Mouse (Mus musculus) B cell, adult 2 months (primary cell): Measurements from ENCODE around the gene Gad2.
"Not testable (repeated sequence)": the region's sequence is repeated elsewhere in the genome, so short reads cannot be mapped to it uniquely, and the experiment has no call there.

Source experiments
- DNase-seq, 2 experiments: peaks; one replicate each; pipeline ENCODE4 v3.0.0; 2022

The Gad2 gene

DNA sequence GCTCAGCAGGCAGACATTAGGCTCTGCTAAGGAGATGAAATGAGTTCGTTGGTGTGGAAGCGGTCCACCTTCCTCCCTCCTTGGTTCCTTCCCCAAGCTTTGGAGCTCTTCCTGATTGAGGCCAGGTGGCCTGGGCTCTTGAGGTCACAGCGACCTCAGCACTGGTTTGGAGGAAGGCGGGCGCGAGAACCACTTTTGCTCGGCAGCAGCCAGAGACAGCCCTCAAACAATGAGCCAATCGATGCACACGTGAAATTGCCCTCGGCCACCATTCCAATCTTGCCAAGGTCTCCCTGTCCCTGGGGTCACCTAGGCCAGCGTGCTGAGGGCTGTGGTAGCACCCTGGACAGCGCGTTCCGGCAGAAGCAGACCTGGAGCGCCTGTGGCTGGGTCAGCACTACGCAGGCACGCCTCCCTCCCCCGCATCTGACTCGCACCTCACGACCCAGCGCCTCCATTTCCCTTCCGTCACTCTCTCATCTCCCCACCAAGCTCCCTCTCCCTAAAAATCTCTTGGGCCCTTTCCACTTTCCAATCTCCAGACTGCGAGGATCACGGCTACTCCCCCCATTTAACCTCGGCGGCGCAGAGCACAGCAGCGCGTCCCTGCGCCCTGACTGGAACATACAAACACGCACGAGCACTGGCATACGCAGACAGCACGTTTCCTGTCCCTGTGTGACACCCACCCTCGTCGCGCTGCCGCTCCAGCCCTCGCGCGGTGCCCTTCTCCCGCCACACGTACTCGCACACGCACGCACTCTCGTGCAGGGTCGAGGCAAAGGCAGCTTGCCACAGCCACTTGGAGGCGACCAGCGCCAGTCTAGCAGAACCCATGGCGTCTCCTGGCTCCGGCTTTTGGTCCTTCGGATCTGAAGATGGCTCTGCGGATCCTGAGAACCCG is at the start of gene Gad2:
Gene Gad2 (plus strand): TSS at position 378 of the 904 bp plus-strand sequence.
- DNase-seq: no peak

DNA sequence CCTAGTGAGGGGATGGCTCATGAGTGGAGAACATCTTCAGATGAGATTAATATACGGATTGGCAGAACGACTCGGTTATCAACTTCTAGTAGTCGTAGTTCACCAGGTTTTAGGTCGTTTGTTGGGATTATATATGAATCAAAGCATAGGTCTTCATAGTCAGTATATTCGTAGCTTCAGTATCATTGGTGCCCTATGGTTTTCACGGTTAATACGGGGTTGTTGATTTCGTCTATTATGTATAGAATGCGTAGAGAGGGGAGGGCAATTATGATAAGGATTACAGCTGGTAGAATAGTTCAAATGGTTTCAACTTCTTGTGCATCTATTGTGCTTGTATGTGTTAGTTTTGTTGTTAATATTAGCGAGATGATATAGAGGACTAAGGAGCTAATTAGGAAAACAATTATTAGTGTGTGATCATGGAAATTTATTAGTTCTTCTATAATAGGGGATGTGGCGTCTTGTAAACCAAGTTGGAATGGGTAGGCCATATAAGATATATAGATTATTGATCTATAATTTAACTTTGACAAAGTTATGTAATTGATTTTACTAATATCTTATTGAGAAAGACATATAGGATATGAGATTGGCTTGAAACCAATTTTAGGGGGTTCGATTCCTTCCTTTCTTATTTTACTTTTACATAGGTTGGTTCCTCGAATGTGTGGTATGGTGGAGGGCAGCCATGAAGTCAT is 34.4 kb upstream of the Gad2 start:
- not testable (repeated sequence) for DNase-seq

- not testable (repeated sequence) for DNase-seq
Measured at GRCm38 (mm10) chr2:22588170-22588541, 33.8 kb upstream of the Gad2 start.

GRCm38 (mm10) chr2:22588673-22589381 is 33.2 kb upstream of the Gad2 start:
- not testable (repeated sequence) for DNase-seq

DNA sequence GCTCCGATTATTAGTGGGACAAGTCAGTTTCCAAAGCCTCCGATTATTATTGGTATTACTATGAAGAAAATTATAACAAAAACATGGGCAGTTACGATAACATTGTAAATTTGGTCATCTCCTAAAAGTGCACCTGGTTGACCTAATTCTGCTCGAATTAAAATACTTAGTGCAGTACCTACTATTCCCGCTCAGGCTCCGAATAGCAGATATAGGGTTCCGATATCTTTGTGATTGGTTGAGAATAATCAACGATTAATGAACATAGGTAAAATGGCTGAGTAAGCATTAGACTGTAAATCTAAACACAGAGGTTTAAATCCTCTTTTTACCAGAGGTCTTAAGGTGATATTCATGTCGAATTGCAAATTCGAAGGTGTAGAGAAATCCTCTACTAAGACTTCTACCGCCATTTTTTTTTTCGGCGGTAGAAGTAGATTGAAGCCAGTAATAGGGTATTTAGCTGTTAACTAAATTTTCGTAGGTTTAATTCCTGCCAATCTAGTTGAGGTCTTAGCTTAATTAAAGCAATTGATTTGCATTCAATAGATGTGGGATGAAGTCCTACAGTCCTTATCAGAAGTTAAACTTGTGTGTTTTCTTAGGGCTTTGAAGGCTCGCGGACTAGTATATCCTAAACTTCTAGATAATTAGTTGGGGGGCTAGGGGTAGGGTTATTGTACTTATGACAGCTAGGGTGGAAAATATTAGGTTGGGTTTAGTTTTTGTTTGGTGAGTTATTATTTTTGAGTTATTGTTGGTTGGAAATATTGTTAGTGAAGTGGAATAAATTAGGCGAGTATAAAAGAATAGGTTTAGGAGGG is 32.4 kb upstream of the Gad2 start:
- DNase-seq: not testable (repeated sequence)

DNA sequence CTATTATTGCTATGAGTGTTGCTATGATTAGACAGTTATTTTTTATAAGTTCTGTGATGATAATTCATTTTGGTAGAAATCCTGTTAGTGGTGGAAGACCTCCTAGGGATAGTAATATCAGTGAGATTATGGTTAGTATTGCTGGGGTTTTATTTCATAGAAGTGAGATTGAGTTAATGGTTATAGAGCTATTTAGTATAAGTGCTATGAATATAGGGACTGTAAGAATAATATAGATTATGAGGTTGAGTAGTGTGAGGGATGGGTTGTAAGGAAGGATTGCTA is 31.9 kb upstream of the Gad2 start:
- DNase-seq: no peak

- DNase-seq: no peak
Measured at GRCm38 (mm10) chr2:22617951-22618350, 4.1 kb upstream of the Gad2 start.

DNA sequence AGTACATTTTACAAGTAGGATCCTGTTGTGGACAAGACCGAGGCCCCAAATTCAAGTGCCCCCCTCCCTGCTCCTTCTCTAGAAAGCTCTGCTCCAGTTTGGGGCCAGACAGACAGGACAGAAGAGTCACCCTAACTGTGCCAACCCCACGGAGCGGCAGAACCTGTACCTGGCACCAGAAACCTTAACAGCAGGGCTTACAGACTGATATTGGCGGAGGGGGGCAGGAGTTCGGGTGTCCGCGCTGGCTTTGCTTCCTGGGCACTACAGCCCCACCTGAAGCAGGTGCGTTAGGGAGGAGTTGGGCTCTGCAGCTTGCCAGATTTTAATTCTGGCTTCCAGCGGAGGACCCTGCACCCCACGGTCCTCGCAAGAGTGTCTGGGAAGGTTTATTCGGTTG is 2.6 kb upstream of the Gad2 start:
- no peak for DNase-seq

- no peak for DNase-seq
Measured at GRCm38 (mm10) chr2:22620030-22620429, 2.0 kb upstream of the Gad2 start.

- no peak for DNase-seq
Measured at GRCm38 (mm10) chr2:22620534-22620933, 1.5 kb upstream of the Gad2 start.

- no peak for DNase-seq
Measured at GRCm38 (mm10) chr2:22620978-22621827, 802 bp upstream of the Gad2 start.

GRCm38 (mm10) chr2:22623111-22624070 is 1.4 kb downstream of the Gad2 start:
- no peak for DNase-seq

DNA sequence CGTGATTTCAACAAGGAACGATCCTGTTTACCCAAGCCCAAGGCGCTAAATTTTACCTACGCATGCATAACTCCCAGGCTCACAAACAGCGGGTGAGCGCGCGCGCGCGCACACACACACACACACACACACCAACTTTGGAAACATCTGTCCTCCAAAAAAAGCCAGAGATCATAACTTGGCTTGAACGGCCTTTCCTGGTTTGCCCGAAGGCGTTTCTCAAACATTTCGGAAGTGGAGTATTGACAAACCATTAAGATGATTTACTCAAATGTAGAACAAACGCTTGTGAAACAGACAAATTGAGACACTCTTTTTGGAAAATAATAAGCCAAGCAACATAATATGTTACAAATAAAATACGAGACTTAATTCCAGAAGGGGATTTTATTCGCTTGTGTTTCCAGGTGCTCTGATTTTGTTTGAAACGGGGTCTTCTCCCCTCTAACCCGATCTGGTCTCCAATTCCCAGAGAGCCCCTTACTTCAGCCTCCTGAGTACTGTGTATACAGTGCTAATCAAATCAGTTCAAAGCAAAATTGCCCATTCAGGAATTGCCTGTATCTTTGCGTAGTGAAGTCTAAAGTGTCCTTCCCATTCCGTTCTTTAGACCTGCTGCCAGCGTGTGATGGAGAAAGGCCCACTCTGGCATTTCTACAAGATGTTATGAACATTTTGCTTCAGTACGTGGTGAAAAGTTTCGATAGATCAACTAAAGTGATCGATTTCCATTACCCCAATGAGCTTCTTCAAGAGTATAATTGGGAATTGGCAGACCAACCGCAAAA is 2.4 kb downstream of the Gad2 start:
- DNase-seq: no peak

DNA sequence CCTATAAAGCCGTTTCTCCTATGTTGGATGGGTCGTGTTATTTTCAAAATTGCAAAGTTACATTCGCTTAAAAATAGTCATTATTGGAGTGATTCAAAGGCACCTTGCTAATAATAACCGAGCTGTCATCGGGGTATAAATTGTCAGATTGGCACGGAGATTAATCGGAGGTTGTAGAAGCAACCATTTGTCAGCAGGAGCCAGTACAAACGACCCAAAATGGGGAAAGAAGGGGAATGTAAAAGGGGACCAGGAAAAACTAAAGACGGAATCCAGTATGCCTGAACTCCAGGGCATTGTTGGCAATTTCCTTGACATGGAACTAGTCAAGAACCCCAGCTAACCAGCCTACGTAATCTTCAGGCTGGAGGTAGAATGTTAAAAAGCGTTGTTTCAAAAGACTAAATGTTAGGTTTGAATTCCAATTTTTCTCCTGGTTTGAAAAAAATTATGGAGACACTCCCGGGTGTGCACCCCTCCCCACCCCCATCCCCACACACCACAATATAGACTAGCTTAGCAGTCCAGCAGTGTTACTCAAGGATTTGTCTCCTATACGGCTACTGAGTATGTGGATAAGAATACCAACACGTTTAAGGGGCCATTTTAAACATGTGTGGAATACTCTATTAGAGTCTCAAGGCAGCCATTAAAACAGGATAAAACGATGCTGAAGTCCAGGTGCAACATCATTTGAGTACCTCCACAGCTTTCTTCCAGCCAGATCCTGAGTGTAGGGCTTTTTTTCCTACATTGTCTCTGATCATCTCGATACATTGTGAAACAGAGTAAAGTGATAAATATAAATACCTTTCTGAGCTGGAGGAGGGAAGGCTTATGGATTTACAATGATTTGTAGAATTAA is 3.3 kb downstream of the Gad2 start:
- DNase-seq: no peak

GRCm38 (mm10) chr2:22627147-22627666 is 5.2 kb downstream of the Gad2 start:
- DNase-seq: no peak

DNA sequence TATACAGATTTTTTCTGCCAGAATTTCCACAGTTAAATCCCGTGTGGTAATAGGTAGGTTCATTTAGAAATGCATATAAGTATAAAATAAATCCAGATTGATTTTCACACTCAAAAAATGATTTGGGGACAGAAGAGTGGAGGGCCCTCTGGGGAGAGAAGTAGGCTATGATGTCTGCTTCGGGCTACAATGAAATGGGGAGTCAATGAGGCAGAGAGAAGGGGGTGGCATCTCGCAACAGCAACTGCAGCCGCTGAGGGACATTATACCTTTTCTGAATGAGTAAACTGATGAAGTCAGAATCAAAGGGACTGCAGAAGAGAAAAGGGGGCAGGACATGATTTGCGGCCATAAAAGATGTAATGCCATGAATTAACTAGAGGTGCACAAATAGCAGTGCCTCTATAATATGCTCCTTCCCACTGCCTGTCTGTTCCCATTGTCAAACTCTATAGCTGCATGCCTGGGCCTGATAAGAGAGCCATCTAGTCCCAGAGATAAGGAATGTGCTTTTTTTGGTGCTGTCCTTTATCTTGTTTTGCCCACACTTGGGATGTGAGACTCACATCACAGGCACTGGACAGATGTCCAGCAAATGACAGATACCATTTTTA is 5.9 kb downstream of the Gad2 start:
- DNase-seq: no peak

- DNase-seq: peak; percentile 43 to 52
Measured at GRCm38 (mm10) chr2:22634766-22635165, 12.8 kb downstream of the Gad2 start.

- no peak for DNase-seq
Measured at GRCm38 (mm10) chr2:22646134-22646533, 24.1 kb downstream of the Gad2 start.
